Mouse (Mus musculus) lung, embryonic 14.5 days (tissue): ENCODE data around the gene Kcnq5. TPM values are rescaled to one million over a fixed set of nuclear protein-coding genes. Genes with fewer than 3 reads are reported as not detected.

Source experiments
- ATAC-seq: fragments of 200-750 bp; cut with Nextera tagmentation; 2 replicates; pipeline ENCODE4 v1.8.0; 2017; ENCODE audit warnings: mild to moderate bottlenecking, moderate TSS enrichment, moderate library complexity; ENCODE audit not compliant: insufficient read depth
- DNase-seq: peaks from one replicate; pipeline ENCODE4 v3.0.0-alpha.2; 2015
- H3K27ac ChIP-seq: fragments of 300-500 bp; sonication (generic); 2 replicates; pipeline ENCODE4 v1.5.1; 2014; ENCODE audit warnings: low read depth, mild to moderate bottlenecking, moderate library complexity
- H3K27me3 ChIP-seq: fragments of 300-500 bp; sonication (generic); 2 replicates; pipeline ENCODE4 v1.6.1; 2014; ENCODE audit warnings: low read length, control low read depth; ENCODE audit not compliant: insufficient read depth
- H3K36me3 ChIP-seq: fragments of 300-500 bp; sonication (generic); 2 replicates; pipeline ENCODE4 v1.6.1; 2014; ENCODE audit warnings: control low read depth; ENCODE audit not compliant: insufficient read depth
- H3K4me1 ChIP-seq: fragments of 300-500 bp; sonication (generic); 2 replicates; pipeline ENCODE4 v1.6.1; 2014; ENCODE audit warnings: antibody characterized with exemption, control low read depth; ENCODE audit not compliant: insufficient read depth
- H3K4me2 ChIP-seq: fragments of 300-500 bp; sonication (generic); 2 replicates; pipeline ENCODE4 v1.6.1; 2014; ENCODE audit warnings: mild to moderate bottlenecking
- H3K4me3 ChIP-seq: fragments of 300-500 bp; sonication (generic); 2 replicates; pipeline ENCODE4 v1.5.1; 2014; ENCODE audit warnings: low read depth, low read length
- H3K9ac ChIP-seq: fragments of 300-500 bp; sonication (generic); 2 replicates; pipeline ENCODE4 v1.6.1; 2014
- H3K9me3 ChIP-seq: fragments of 300-500 bp; sonication (generic); 2 replicates; pipeline ENCODE4 v1.6.1; 2016; ENCODE audit warnings: low read depth, low read length, control low read depth
- CTCF ChIP-seq: IDR thresholded peaks from 2 replicates; pipeline ENCODE4 v1.5.1; 2016; ENCODE audit warnings: antibody characterized with exemption, low read depth
- WGBS: fragments of 180-500 bp; shearing (Covaris S2); extraction: QIAGEN DNeasy Blood & Tissue Kit; methylation state at CpG from one replicate; pipeline ENCODE4 v1.1.7; 2014; 5-methylcytosine and 5-hydroxymethylcytosine counted together
- polyA plus RNA-seq: library from polyadenylated mRNA; unstranded; fragments of >200 nt; fragmentation: Nextera tagmentation; extraction: Ambion mirVana; gene quantifications from 2 replicates; pipeline ENCODE4 v1.2.1, GENCODE M21; 2014

The Kcnq5 gene
- polyA plus RNA-seq, 1 experiment from 2014 or later = 3.1 TPM

DNA sequence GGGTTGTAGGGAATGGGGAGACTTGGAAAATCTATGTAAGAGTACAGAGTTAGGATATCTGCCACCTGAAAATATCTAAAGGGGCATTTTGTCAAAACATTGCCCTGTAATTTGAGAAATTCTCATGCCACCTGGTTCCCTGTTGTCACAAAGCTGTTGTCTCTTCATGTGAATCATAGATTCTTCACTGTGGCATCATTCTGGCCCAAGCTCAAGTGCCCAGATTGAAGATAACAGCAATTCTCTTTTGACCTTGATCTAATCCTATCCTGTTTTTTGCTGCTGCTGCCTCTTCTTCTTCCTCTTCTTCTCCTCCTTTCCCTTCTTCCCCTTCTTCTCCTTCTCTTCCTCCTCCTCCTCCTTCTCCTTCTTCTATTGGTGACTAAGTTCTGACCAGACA is 240.5 kb downstream of the Kcnq5 start:
- no peak overlapping the region for H3K27ac ChIP-seq
- H3K9me3 ChIP-seq = no peaks in the 10 kb centered on the region
- no peak for TF ChIP-seq CTCF
- no peak overlapping the region for H3K9ac ChIP-seq
- no peak for ATAC-seq
- H3K27me3 ChIP-seq = no peaks in the 10 kb centered on the region
- no peak for DNase-seq
- H3K36me3 ChIP-seq = no peaks in the 10 kb centered on the region
- no peak overlapping the region for H3K4me2 ChIP-seq
- no peaks in the 10 kb centered on the region for H3K4me1 ChIP-seq
- no peak overlapping the region for H3K4me3 ChIP-seq

DNA sequence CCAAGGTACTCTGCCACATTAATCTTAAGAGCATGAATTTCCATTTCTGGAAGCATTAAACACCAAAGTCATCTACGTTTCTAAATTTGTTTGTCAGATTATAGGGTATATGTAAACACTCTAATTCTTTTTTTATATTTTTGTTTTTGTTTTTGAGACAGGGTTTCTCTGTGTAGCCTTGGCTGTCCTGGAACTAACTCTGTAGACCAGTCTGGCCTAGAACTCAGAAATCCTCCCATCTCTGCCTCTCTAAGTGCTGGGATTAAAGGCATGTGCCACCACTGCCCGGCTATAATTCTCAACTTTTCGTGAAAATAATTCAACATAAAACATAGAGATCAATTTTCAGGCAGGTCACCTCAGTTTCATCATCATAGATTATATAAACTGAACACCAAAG is 246.9 kb downstream of the Kcnq5 start:
- no peaks in the 10 kb centered on the region for H3K9me3 ChIP-seq
- H3K27me3 ChIP-seq = no peaks in the 10 kb centered on the region
- DNase-seq = no peak
- no peak overlapping the region for H3K9ac ChIP-seq
- H3K4me3 ChIP-seq = no peak overlapping the region
- 82% methylated on average over 3 of the region's 3 CpGs for WGBS
- no peaks in the 10 kb centered on the region for H3K4me1 ChIP-seq
- no peak overlapping the region for H3K27ac ChIP-seq
- ATAC-seq = no peak
- no peak overlapping the region for H3K4me2 ChIP-seq
- no peaks in the 10 kb centered on the region for H3K36me3 ChIP-seq
- no peak for TF ChIP-seq CTCF

DNA sequence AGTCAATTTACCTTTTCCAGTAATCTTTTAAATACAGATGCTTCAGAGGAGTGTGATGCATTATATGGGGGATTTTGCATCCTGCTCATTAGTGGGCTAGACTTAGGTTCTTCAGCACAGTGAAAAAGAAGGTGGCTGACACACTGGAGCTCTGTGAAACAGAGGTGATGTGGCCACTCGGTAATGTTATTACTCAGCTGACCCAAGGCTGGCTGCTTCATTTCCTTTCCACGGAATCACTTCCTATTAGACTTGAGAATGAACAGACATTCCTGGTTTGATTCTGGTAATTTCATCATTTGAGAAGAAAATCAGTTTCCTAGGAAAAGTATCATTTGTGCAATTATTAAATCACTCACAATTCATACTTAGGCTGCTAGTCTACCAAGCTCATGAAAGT is 249.0 kb downstream of the Kcnq5 start:
- Histone ChIP-seq H3K36me3 (no peaks in the 10 kb centered on the region), H3K27ac (no peak overlapping the region), H3K9me3 (no peaks in the 10 kb centered on the region), H3K9ac (no peak overlapping the region), H3K27me3 (no peaks in the 10 kb centered on the region), H3K4me2 (no peak overlapping the region), H3K4me1 (no peaks in the 10 kb centered on the region), H3K4me3 (no peak overlapping the region)
- TF ChIP-seq CTCF = no peak
- no peak for DNase-seq
- 69% methylated on average over 2 of the region's 2 CpGs for WGBS
- no peak for ATAC-seq

DNA sequence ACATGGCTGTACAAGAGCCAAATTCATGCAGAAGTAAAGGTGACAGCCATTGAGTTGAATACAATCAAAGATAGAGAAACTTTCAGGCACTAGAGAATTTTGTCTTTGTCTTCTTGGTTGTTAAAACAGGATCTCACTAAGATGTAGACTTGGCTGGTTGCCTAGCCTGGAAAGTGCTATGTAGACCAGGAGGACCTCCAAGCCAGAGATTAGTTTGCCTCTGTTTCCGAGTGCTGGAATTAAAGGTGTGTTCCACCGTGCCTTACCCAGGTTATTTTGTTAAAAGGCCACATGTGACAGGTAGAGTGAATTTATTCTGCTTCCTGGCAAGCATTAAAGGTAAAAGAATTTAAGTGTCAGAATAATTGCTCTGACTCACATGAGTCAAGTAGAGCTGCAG is 271.3 kb downstream of the Kcnq5 start:
- Histone ChIP-seq H3K4me3 (no peak overlapping the region), H3K4me1 (no peaks in the 10 kb centered on the region), H3K9me3 (no peaks in the 10 kb centered on the region), H3K36me3 (no peaks in the 10 kb centered on the region), H3K27ac (no peak overlapping the region), H3K9ac (no peak overlapping the region), H3K27me3 (no peaks in the 10 kb centered on the region), H3K4me2 (no peak overlapping the region)
- ATAC-seq = no peak; the same call in 1 of the 2 replicates
- WGBS = 43% methylated on average over 2 of the region's 2 CpGs
- DNase-seq = peak; percentile 55
- no peak for TF ChIP-seq CTCF

DNA sequence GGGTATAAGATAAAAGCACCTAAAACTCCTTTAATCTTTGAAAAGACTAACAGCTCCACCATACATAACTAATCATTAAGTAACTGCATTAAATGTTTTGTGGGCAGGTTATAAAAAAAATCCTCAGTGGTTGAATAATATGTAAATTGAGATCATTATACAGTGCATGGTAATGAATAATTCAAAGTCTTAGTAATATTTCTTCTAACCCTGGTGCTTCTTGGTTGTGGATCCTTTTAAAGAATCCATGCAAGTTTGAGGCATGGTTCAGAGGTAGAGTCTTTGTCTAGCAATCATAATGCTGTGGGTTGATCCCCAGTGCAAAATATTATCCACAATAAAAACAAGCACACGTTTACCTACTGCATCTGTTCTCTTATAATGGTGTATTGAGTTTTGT is 272.8 kb downstream of the Kcnq5 start:
- no peaks in the 10 kb centered on the region for H3K9me3 ChIP-seq

GRCm38 (mm10) chr1:21684444-21684843 is 277.3 kb downstream of the Kcnq5 start:
- H3K27ac ChIP-seq = no peak overlapping the region
- WGBS = 72% methylated on average over 3 of the region's 3 CpGs

More for the DNA sequence above, 272.8 kb downstream of the Kcnq5 start:
- no peak overlapping the region for H3K4me2 ChIP-seq
- WGBS = 69% methylated on average over 1 of the region's 1 CpGs
- H3K36me3 ChIP-seq = no peaks in the 10 kb centered on the region
- H3K9ac ChIP-seq = no peak overlapping the region
- no peak for DNase-seq
- H3K4me1 ChIP-seq = no peaks in the 10 kb centered on the region
- H3K27ac ChIP-seq = no peak overlapping the region
- no peak for TF ChIP-seq CTCF
- H3K4me3 ChIP-seq = no peak overlapping the region
- ATAC-seq = no peak
- no peaks in the 10 kb centered on the region for H3K27me3 ChIP-seq

GRCm38 (mm10) chr1:21676805-21677204 is 284.9 kb downstream of the Kcnq5 start:
- DNase-seq (peak; percentile 28), ATAC-seq (no peak)
- 55% methylated on average over 3 of the region's 3 CpGs for WGBS
- Histone ChIP-seq H3K27ac (no peak overlapping the region), H3K9me3 (no peaks in the 10 kb centered on the region), H3K4me3 (no peak overlapping the region), H3K4me1 (no peaks in the 10 kb centered on the region), H3K9ac (no peak overlapping the region), H3K4me2 (no peak overlapping the region), H3K27me3 (no peaks in the 10 kb centered on the region), H3K36me3 (no peaks in the 10 kb centered on the region)
- TF ChIP-seq CTCF = no peak

More at GRCm38 (mm10) chr1:21684444-21684843, 277.3 kb downstream of the Kcnq5 start:
- ATAC-seq (no peak), DNase-seq (no peak)
- Histone ChIP-seq H3K4me3 (no peak overlapping the region), H3K9me3 (no peaks in the 10 kb centered on the region), H3K27me3 (no peaks in the 10 kb centered on the region), H3K36me3 (no peaks in the 10 kb centered on the region), H3K4me2 (no peak overlapping the region), H3K9ac (no peak overlapping the region), H3K4me1 (no peaks in the 10 kb centered on the region)
- no peak for TF ChIP-seq CTCF

GRCm38 (mm10) chr1:21660840-21661239 is 300.9 kb downstream of the Kcnq5 start:
- ATAC-seq (no peak), DNase-seq (no peak)
- H3K27ac ChIP-seq = no peak overlapping the region
- H3K4me1 ChIP-seq = no peaks in the 10 kb centered on the region
- TF ChIP-seq CTCF = no peak
- H3K9ac ChIP-seq = no peak overlapping the region
- no peak overlapping the region for H3K4me3 ChIP-seq
- no peaks in the 10 kb centered on the region for H3K27me3 ChIP-seq
- no peaks in the 10 kb centered on the region for H3K9me3 ChIP-seq
- 81% methylated on average over 3 of the region's 3 CpGs for WGBS
- H3K4me2 ChIP-seq = no peak overlapping the region
- H3K36me3 ChIP-seq = no peaks in the 10 kb centered on the region
